Mouse (Mus musculus): ENCODE measurements around the gene Tln1. TPM values are rescaled to one million over a fixed set of nuclear protein-coding genes. Genes with fewer than 3 reads are reported as not detected.

Tln1 gene
- polyA plus RNA-seq, 1 experiment from 2014 or later: 75.5 TPM

GRCm38 (mm10) chr4:43586411-43586810, 23.9 kb upstream of the Tln1 start:
- no peak overlapping the region for H3K4me3 ChIP-seq
- no peak overlapping the region for H3K4me2 ChIP-seq
- no peak overlapping the region for H3K9ac ChIP-seq
- WGBS (ENCODE audit: insufficient replicate concordance): 77% methylated on average over 8 of the region's 8 CpGs
- peaks cover 52% of the 10 kb centered on the region for H3K4me1 ChIP-seq
- H3K36me3 ChIP-seq: peaks cover 35% of the 10 kb centered on the region
- H3K9me3 ChIP-seq (replicated peaks): no peaks in the 10 kb centered on the region
- 0 out of 2 replicates have a peak, but pooled peaks cover 3% of the 10 kb centered on the region for H3K27me3 ChIP-seq (replicated peaks)
- no peak overlapping the region for H3K27ac ChIP-seq
- ATAC-seq: no peak

DNA sequence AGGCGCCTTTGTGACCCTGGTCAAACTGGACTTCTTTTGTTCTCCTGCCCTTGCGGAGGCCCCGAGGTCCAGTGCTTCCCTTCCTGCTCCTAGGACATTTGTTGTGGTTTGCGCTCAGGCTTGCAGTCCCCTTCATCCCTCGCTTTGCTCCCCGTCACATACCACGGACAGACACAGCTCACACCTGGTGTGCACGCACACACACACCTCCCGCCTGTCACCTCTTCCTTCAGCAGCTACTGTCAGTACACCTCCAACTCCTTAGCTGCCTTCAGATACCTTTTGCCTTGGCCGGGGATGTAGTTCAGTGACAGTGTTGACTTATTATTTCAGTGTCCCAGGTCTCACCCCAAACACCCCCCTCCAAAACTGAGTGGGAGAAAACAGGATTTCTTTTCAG, 23.2 kb upstream of the Tln1 start:
- H3K9me3 ChIP-seq (replicated peaks): no peaks in the 10 kb centered on the region
- H3K4me3 ChIP-seq: no peak overlapping the region
- peaks cover 42% of the 10 kb centered on the region for H3K36me3 ChIP-seq
- H3K27me3 ChIP-seq (replicated peaks): 0 out of 2 replicates have a peak, but pooled peaks cover 3% of the 10 kb centered on the region
- no peak overlapping the region for H3K4me2 ChIP-seq
- peaks cover 47% of the 10 kb centered on the region for H3K4me1 ChIP-seq
- ATAC-seq: no peak
- 60% methylated on average over 10 of the region's 10 CpGs for WGBS (ENCODE audit: insufficient replicate concordance)
- H3K27ac ChIP-seq: no peak overlapping the region
- no peak overlapping the region for H3K9ac ChIP-seq

DNA sequence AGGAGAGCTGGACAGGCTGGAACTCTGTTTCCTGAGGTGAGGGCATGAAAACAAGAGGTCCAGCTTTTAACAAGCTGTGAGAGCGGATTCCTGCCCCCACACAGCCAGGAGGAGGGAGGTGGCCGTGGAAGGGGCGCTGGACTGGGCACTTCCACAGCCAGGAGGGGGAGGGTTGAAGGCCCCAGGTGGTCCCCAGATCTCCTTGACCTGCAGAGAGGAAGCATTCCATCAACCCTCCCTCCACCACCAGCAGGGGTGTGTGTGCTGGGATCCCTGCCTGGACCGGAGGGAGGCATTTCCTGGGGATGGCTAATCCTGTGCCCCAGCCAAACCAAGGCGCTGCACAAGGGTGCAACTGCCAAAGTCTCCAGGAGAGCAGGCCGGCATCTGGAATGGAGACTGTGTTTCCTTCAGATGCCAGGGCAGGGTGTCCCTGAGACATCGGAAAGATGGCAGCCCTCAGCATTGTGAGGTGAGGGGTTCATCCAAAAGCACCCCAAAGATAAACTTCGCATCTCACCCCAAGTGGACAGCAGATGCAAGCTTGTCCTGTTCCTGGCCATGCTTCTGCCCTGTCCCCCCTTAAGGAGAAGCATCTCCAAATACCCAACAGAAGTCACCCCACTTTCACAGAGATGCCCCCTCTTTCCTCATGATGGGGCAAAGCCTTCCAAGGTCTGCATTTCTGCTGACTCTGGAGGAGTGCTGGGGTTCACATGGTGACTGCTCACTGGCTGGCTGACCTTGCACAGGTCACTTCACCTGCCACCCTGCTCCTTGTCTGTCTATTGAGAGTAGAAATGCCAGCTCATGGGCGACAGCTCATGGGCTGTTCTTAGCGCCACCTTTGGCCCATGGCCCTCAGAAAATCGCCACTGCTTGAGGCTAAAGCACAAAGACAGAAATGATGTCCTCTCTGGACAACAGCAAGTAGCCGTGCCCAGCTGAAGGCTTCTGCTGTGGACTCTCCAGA, 22.2 kb upstream of the Tln1 start, which contains the start of gene Msmp:
Gene Msmp, minus strand, starts transcription at position 51 of the 973 bp plus-strand sequence.
- Histone ChIP-seq H3K4me3 (no peak within 1 kb of the TSS), H3K27ac (no peak within 1 kb of the TSS), H3K4me1 (peaks cover 48% of the 10 kb centered on the region), H3K9ac (no peak within 1 kb of the TSS), H3K4me2 (no peak within 1 kb of the TSS), H3K9me3 (replicated peaks) (no peaks in the 10 kb centered on the region), H3K27me3 (replicated peaks) (0 out of 2 replicates have a peak, but pooled peaks cover 3% of the 10 kb centered on the region), H3K36me3 (peaks cover 48% of the 10 kb centered on the region)
- 73% methylated on average over 12 of the region's 12 CpGs for WGBS (ENCODE audit: insufficient replicate concordance)
- no peak for ATAC-seq

- 0 out of 2 replicates have a peak, but pooled peaks cover 3% of the 10 kb centered on the region for H3K27me3 ChIP-seq (replicated peaks)
- no peak overlapping the region for H3K4me3 ChIP-seq
- 72% methylated on average over 7 of the region's 7 CpGs for WGBS (ENCODE audit: insufficient replicate concordance)
- peaks cover 41% of the 10 kb centered on the region for H3K4me1 ChIP-seq
- ATAC-seq: no peak
- H3K9ac ChIP-seq: no peak overlapping the region
- no peak overlapping the region for H3K4me2 ChIP-seq
- H3K27ac ChIP-seq: no peak overlapping the region
- H3K36me3 ChIP-seq: peaks cover 48% of the 10 kb centered on the region
- no peaks in the 10 kb centered on the region for H3K9me3 ChIP-seq (replicated peaks)
Measured at GRCm38 (mm10) chr4:43583421-43583820, 20.9 kb upstream of the Tln1 start.

DNA sequence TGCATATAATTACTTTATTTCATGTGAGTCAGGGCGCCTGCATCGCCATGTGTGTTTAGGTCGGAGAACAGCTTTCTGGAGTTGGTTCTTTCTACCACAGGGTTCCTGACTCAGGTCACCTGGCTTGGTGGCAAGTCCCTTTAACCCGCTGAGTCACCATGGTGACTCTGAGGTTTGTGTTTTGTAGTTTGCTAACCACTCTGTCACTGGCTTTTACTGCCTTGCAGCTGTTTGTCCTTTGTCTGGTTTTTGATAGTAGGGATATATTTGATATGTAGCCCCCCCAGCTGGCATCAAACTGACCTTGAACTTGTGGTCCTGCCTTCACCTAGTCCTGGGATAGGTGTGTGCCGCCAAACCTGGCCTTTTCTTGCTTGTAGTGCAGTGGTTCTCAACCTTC, 19.8 kb upstream of the Tln1 start:
- H3K27ac ChIP-seq: 0 out of 2 replicates have a peak overlapping the region, but pooled peaks have one; percentile 1
- WGBS (ENCODE audit: insufficient replicate concordance): 78% methylated on average over 5 of the region's 5 CpGs
- H3K36me3 ChIP-seq: peaks cover 48% of the 10 kb centered on the region
- no peaks in the 10 kb centered on the region for H3K9me3 ChIP-seq (replicated peaks)
- no peak for ATAC-seq
- H3K9ac ChIP-seq: no peak overlapping the region
- H3K4me3 ChIP-seq: no peak overlapping the region
- no peak overlapping the region for H3K4me2 ChIP-seq
- H3K4me1 ChIP-seq: peaks cover 40% of the 10 kb centered on the region
- no peaks in the 10 kb centered on the region for H3K27me3 ChIP-seq (replicated peaks)

DNA sequence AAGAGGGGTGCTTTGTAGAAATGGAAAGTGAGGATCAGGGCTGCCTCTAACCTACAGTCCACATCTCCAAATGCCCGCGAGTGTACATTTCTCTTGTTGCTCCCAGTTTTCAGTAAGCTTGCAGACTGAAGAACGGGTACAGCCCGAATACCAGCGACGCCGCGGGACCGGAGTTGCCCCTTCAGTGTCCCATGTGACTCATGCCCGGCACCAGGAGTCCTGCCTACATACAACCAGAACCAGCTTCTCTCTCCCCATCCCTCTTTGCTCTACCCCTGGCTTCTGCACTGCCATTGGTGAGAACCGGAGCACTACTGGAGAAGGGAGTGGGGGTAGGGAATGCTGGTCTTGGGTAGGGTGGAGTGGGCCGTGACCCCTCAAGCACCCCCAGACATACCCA, 18.9 kb upstream of the Tln1 start:
- no peak overlapping the region for H3K4me2 ChIP-seq
- H3K27ac ChIP-seq: no peak overlapping the region
- no peaks in the 10 kb centered on the region for H3K9me3 ChIP-seq (replicated peaks)
- H3K9ac ChIP-seq: no peak overlapping the region
- H3K36me3 ChIP-seq: peaks cover 48% of the 10 kb centered on the region
- H3K4me3 ChIP-seq: no peak overlapping the region
- H3K4me1 ChIP-seq: peaks cover 45% of the 10 kb centered on the region
- 93% methylated on average over 12 of the region's 12 CpGs for WGBS (ENCODE audit: insufficient replicate concordance)
- ATAC-seq: no peak
- H3K27me3 ChIP-seq (replicated peaks): no peaks in the 10 kb centered on the region

GRCm38 (mm10) chr4:43580721-43581120, 18.2 kb upstream of the Tln1 start:
- Histone ChIP-seq H3K9me3 (replicated peaks) (no peaks in the 10 kb centered on the region), H3K27ac (no peak overlapping the region), H3K4me2 (no peak overlapping the region), H3K27me3 (replicated peaks) (no peaks in the 10 kb centered on the region), H3K4me1 (peaks cover 45% of the 10 kb centered on the region), H3K9ac (no peak overlapping the region), H3K4me3 (no peak overlapping the region), H3K36me3 (peaks cover 48% of the 10 kb centered on the region)
- no peak for ATAC-seq
- WGBS (ENCODE audit: insufficient replicate concordance): 86% methylated on average over 5 of the region's 5 CpGs

- Histone ChIP-seq H3K4me2 (peak overlapping the region; percentile 90), H3K9me3 (replicated peaks) (no peaks in the 10 kb centered on the region), H3K4me1 (peaks cover 52% of the 10 kb centered on the region), H3K27ac (peak overlapping the region; percentile 90; the same call in 1 of the 2 replicates), H3K36me3 (peaks cover 50% of the 10 kb centered on the region), H3K27me3 (replicated peaks) (no peaks in the 10 kb centered on the region), H3K4me3 (peak overlapping the region; percentile 76), H3K9ac (peak overlapping the region; percentile 86)
- WGBS (ENCODE audit: insufficient replicate concordance): 63% methylated on average over 6 of the region's 6 CpGs
- no peak for ATAC-seq
Measured at GRCm38 (mm10) chr4:43579731-43580130, 17.2 kb upstream of the Tln1 start.

- Histone ChIP-seq H3K4me3 (peak overlapping the region; percentile 76), H3K9ac (peak overlapping the region; percentile 86), H3K9me3 (replicated peaks) (no peaks in the 10 kb centered on the region), H3K4me2 (peak overlapping the region; percentile 90), H3K36me3 (peaks cover 47% of the 10 kb centered on the region), H3K27me3 (replicated peaks) (no peaks in the 10 kb centered on the region), H3K4me1 (peaks cover 50% of the 10 kb centered on the region), H3K27ac (peak overlapping the region; percentile 90)
- ATAC-seq: no peak
- 7% methylated on average over 10 of the region's 10 CpGs for WGBS (ENCODE audit: insufficient replicate concordance)
Measured at GRCm38 (mm10) chr4:43579256-43579655, 16.8 kb upstream of the Tln1 start.

DNA sequence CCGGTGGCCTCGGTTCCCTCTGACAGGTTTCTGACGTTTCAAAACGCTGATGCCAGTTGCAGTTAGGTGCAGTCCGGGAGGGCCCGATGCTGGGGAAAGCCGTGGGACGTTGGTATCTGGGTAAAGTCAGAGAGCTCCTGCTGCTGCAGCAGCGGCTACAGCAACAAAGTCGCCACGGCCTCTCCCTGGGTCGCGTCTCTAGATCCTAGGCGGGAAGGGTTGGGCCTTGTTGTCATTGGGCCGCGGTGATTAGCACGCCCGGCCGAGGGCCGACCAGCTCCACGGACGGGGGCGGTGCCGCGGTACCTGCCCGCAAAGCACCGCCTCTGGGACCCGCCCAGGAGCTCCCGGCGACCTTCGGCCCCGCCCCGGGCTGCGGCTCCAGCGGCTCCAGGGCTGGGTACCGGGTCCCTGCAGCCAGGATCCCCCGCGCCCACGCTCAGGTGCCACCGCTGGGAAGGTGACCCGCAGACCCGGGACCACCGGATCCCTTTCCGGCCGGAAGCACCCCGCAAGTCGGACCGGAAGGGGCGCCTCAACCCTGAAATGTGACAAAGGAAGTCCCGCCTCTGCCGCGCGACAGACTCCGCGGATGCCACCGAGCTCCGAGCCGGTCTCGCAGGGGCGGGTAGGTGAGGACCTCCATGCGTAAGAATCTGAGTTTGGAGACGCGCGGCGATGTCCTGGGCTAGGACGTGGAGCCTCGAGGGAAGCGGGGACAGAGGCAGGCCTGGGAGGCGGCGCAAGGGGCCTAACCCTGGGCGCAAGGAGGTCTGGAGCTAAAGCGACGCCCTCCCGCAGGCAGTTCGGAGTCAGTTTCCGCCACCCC, 16.1 kb upstream of the Tln1 start, which contains the start of the genes Rgp1 and Gba2:
Gene Rgp1, plus strand, starts transcription at position 340 of the 829 bp plus-strand sequence.
Gene Gba2, minus strand, starts transcription at position 498 of the 829 bp plus-strand sequence.
- peaks cover 47% of the 10 kb centered on the region for H3K36me3 ChIP-seq
- peak within 1 kb of the TSS; percentile 90 for H3K27ac ChIP-seq
- H3K9me3 ChIP-seq (replicated peaks): no peaks in the 10 kb centered on the region
- H3K4me2 ChIP-seq: peak within 1 kb of the TSS; percentile 90
- peak within 1 kb of the TSS; percentile 76 for H3K4me3 ChIP-seq
- no peaks in the 10 kb centered on the region for H3K27me3 ChIP-seq (replicated peaks)
- peak within 1 kb of the TSS; percentile 86 for H3K9ac ChIP-seq
- peak; percentile 98 for ATAC-seq
- WGBS (ENCODE audit: insufficient replicate concordance): under 1% methylated on average over 76 of the region's 76 CpGs
- peaks cover 49% of the 10 kb centered on the region for H3K4me1 ChIP-seq

GRCm38 (mm10) chr4:43577237-43577881, 14.9 kb upstream of the Tln1 start:
- no peak for ATAC-seq
- Histone ChIP-seq H3K9me3 (replicated peaks) (no peaks in the 10 kb centered on the region), H3K4me3 (peak overlapping the region; percentile 76), H3K36me3 (peaks cover 47% of the 10 kb centered on the region), H3K4me2 (peak overlapping the region; percentile 90), H3K27me3 (replicated peaks) (no peaks in the 10 kb centered on the region), H3K27ac (peak overlapping the region; percentile 90), H3K9ac (peak overlapping the region; percentile 86), H3K4me1 (peaks cover 49% of the 10 kb centered on the region)
- WGBS (ENCODE audit: insufficient replicate concordance): 25% methylated on average over 8 of the region's 8 CpGs

All from liver, embryonic 12.5 days (tissue).